Mouse (Mus musculus) liver, embryonic 14.5 days (tissue): ENCODE data around the gene Atg5.

ENCODE experiments used
- CTCF ChIP-seq: IDR thresholded peaks from 2 replicates; pipeline ENCODE4 v1.5.1; 2016; ENCODE audit warnings: antibody characterized with exemption, low read depth, control low read depth
- EP300 ChIP-seq: IDR thresholded peaks from 2 replicates; pipeline ENCODE4 v1.6.1; 2016; ENCODE audit warnings: antibody characterized with exemption, low read depth

DNA sequence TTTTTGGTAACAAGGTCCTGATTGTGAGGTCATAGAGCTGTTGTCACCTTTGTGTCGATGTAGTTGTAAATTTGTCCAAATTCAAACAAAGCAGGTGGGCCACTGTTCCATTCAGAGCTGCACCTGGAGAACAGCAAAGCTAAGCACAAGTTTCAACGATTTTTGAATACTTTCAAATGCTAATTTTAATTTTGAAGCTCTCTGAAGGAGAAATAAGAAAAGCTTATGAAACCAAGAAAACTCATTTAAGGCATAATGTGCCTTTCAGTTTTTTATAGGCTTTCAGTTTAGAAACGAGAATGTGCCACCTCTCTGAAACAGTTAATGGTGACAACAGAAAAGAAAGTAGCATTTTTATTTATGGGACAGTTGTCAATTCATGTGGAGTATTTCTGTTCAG lies 36.7 kb downstream of the Atg5 start:
- TF ChIP-seq CTCF, result no peak
- TF ChIP-seq EP300, result no peak
